Mouse (Mus musculus) naive thymus-derived CD4-positive, alpha-beta T cell, adult 5 months (primary cell): ENCODE results near the gene Gm26657. TPM values are rescaled to one million over a fixed set of nuclear protein-coding genes. Genes with fewer than 3 reads are reported as not detected.

Source experiments
- polyA plus RNA-seq: library from polyadenylated mRNA; unstranded; fragments of 100-300 nt; shearing (Covaris generic); gene quantifications from one replicate; pipeline ENCODE4 v1.2.1, GENCODE M21; 2017

The Gm26657 gene
- polyA plus RNA-seq, result not detected

DNA sequence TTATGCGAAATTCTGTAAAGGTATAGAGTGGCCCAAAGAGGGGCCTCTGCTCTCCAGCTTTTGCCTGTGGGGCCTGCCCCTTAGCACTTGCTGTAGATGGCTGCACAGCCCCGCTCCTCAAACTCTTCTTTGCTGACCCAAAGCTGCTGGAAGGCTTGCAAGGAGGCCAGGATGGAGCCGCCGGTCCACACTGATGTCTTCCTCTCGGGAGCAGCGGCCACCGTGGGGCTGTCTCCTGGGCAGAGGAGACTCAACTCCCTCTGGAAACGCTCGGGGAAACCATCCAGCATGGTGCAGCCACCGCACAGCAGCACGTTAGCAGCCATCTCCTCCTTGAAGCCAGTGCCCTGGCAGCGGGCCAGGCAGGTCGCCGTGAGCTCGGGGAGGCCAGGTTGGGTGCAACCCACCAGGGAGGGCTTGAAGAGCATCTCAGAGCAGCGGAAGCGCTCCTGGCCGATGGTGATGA is at the start of gene Gm26657:
Gene Gm26657 (plus strand): TSS at position 51 of the 466 bp plus-strand sequence.

DNA sequence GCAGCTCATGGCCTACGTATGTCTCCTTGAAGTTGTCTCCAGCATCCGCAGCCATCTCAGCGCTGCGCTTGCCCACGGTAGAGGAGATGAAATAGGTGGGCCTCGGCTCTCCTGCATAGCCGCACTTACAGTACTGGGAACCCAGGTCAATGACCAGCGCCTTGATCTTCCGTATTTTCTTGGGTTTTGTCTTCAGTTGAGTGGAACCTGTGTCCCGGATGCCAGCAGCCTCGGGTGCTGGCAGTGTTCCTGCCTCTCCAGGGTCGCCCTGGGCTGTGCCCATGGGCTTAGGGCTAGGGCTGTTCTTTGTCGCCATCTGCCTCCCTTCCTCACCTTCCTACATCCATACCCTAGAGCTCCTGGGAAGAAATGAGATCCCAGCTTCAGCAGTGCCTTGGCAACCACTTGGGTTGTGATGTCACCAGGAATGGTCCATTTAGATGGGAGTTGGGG is 1.2 kb downstream of the Gm26657 start, which contains the start of gene Actl7b:
Gene Actl7b (minus strand): TSS at position 403 of the 453 bp plus-strand sequence.

DNA sequence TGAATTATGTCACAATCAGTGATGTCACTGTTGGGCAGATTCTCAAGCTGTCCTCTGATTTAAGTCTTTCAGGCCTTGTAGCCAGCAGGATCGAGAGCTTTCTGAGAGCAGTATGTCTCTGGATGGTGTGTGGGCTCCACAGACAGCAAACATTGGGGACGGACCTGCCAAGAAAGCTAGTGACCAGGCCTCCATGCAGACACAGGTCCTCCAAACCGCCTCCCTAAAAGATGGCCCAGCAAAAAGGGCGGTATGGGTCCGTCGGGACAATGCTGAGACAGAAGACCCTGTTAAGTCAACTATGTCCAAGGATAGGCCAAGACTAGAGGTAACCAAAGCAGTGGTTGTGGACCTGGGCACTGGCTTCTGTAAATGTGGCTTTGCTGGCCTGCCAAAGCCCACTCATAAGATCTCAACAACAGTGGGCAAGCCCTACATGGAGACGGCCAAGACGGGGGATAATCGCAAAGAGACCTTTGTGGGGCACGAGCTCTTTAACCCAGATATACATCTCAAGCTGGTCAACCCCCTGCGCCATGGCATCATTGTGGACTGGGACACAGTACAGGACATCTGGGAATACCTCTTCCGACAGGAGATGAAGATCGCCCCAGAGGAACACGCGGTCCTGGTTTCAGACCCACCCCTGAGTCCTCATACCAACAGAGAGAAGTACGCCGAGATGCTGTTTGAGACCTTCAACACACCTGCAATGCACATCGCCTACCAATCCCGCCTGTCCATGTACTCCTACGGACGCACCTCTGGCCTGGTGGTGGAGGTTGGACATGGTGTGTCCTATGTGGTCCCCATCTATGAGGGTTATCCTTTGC is 3.7 kb downstream of the Gm26657 start, which contains the start of gene Actl7a:
Gene Actl7a (plus strand): TSS at position 51 of the 833 bp plus-strand sequence.

Other genes with a start within 250 kb of the Gm26657 start
- gene Actl7b, start 1.4 kb downstream of the Gm26657 start, polyA plus RNA-seq, result not detected
- not detected for gene Actl7a, start 3.3 kb downstream of the Gm26657 start, polyA plus RNA-seq
- gene Elp1, start 62.3 kb downstream of the Gm26657 start, polyA plus RNA-seq, result 33.0 TPM
- gene Fam206a, start 62.3 kb downstream of the Gm26657 start, polyA plus RNA-seq, result 9.0 TPM
- gene Ctnnal1, start 125.1 kb downstream of the Gm26657 start, polyA plus RNA-seq, result 2.0 TPM
- gene Tmem245, start 207.4 kb downstream of the Gm26657 start, polyA plus RNA-seq, result 19.0 TPM